Mouse (Mus musculus): ENCODE results near the gene Ttc23. TPM values are rescaled to one million over a fixed set of nuclear protein-coding genes. Genes with fewer than 3 reads are reported as not detected.

Gene Ttc23
- polyA plus RNA-seq, 1 experiment from 2014 or later, result 36.5 TPM

DNA sequence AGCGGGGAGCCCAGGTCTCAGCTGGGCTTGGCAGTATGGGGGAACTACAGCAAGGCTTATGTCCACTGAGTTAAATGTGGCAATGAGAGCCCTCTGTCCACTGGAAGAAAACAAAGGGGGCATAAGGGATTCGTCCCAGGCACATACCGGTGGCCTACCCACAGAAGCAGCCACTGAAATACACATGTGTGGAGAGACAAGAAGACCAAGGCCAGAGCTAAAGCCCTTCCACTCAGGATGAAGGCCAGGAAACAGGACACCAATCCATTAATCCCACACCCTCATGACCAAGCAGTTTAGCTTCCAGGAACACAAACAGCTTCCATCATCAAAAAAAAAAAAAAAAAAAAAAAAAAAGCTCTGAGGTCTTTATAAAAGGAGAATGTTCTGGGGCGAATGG is 93.2 kb downstream of the Ttc23 start:
- 93% methylated on average over 4 of the region's 4 CpGs for WGBS
- Histone ChIP-seq H3K36me3 (0 out of 2 replicates have a peak, but pooled peaks cover 3% of the 10 kb centered on the region), H3K27ac (replicated peaks) (no peak overlapping the region)

DNA sequence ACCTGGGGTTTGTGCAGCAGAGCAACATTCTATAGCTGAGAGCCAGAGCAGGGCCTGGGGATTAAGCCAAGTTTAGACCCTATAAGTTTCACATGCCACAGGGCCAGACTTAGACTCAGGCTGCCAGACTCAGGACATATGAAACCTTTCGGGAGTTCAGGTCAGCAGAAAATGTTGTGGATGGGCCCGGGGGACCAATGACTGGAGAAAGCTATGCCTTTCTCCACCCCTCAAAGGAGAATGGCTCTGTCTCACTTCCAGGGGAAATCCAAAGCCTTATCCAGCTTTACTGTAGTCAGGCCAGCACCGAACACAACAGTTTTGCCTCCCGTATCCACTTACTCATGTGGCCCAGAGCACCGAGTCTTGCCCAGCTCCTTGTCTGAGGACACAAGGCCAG is 93.6 kb downstream of the Ttc23 start:
- Histone ChIP-seq H3K36me3 (0 out of 2 replicates have a peak, but pooled peaks cover 3% of the 10 kb centered on the region), H3K4me3 (no peak overlapping the region), H3K4me1 (no peaks in the 10 kb centered on the region), H3K9me3 (replicated peaks) (0 out of 2 replicates have a peak, but pooled peaks cover 4% of the 10 kb centered on the region), H3K27me3 (ENCODE audit: low read depth, poor library complexity, severe bottlenecking) (no peaks in the 10 kb centered on the region), H3K27ac (replicated peaks) (no peak overlapping the region)
- 85% methylated on average over 5 of the region's 5 CpGs for WGBS
- DNase-seq (ENCODE audit: low spot score), result no peak

More for the DNA sequence above, 93.2 kb downstream of the Ttc23 start:
- no peaks in the 10 kb centered on the region for H3K27me3 ChIP-seq (ENCODE audit: low read depth, poor library complexity, severe bottlenecking)
- no peak overlapping the region for H3K4me3 ChIP-seq
- H3K4me1 ChIP-seq, result no peaks in the 10 kb centered on the region
- no peak for DNase-seq (ENCODE audit: low spot score)
- H3K9me3 ChIP-seq (replicated peaks), result 0 out of 2 replicates have a peak, but pooled peaks cover 4% of the 10 kb centered on the region

- Histone ChIP-seq H3K9me3 (replicated peaks) (0 out of 2 replicates have a peak, but pooled peaks cover 4% of the 10 kb centered on the region), H3K27ac (replicated peaks) (no peak overlapping the region), H3K27me3 (ENCODE audit: low read depth, poor library complexity, severe bottlenecking) (no peaks in the 10 kb centered on the region), H3K36me3 (0 out of 2 replicates have a peak, but pooled peaks cover 3% of the 10 kb centered on the region), H3K4me1 (no peaks in the 10 kb centered on the region), H3K4me3 (no peak overlapping the region)
- WGBS, result 88% methylated on average over 7 of the region's 7 CpGs
- DNase-seq (ENCODE audit: low spot score), result no peak
These were observed 94.5 kb downstream of the Ttc23 start for GRCm38 (mm10) chr7:67741706-67742105.

DNA sequence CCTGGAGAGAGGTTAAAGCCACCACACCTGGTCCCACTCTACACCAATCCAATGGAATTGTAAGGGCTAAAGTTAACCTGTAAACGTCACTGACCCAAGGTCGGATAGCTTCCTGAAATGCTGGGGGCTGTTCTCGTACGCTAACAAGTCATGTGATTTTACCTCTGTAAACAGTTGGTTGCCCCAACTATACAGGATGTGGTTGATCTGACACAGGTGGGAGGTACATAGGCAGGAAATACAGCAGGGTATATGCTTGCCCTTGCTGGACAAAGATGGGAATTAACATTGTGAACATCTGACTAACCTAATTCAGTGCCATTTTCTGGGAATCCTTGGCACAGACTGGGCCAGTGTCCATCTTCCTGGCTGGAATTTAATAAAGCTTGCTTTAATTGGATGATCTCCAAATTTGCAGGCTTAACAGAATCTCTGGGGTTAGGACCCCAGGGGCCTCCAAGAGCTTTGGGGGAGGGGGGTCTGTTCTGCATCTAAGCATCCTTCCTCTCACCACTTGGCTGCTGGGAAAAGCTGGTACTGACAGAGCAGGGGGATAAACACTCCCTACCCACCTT is 100.6 kb downstream of the Ttc23 start:
- 96% methylated on average over 4 of the region's 4 CpGs for WGBS
- DNase-seq (ENCODE audit: low spot score), result no peak
- Histone ChIP-seq H3K36me3 (0 out of 2 replicates have a peak, but pooled peaks cover 3% of the 10 kb centered on the region), H3K4me1 (peaks cover 5% of the 10 kb centered on the region; the same call in 1 of the 2 replicates), H3K9me3 (replicated peaks) (0 out of 2 replicates have a peak, but pooled peaks cover 4% of the 10 kb centered on the region), H3K4me3 (no peak overlapping the region), H3K27ac (replicated peaks) (no peak overlapping the region), H3K27me3 (ENCODE audit: low read depth, poor library complexity, severe bottlenecking) (no peaks in the 10 kb centered on the region)

DNA sequence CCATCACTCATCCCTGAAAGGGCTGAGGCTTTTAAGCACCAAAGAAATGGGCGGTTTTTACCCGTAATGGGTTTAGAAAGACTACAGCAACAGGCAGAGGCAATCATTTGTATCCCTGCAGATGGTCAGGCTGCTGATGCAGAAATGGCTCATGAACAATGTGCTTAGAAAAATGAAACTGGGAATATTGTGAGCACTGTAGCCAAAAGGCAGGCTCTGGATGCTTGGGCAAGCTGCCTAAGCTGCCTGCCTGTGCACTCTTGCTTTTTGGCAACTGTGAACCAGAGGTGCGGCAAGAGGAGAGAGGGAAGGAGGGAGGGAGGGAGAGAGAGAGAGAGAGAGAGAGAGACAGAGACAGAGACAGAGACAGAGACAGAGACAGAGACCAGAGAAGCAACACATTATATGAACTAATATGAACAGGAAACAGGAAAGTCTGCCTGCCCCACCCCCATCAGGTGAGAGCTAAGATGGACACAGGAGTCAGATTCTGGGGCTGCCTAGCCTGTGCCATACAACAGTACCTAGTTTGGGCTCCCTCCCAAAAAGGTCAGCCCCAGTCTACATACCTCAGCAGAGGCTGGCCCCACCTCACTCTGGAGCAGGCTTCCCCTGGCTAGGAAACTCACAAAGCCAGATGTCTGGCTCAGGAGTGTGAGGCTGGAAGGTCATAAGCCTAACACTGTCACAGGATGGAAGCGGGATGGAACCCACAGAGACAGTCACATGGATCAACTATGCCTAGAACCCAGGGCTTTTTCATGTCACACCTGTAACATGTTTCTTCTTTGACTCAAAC is 102.4 kb downstream of the Ttc23 start:
- 0 out of 2 replicates have a peak, but pooled peaks cover 3% of the 10 kb centered on the region for H3K27me3 ChIP-seq (ENCODE audit: low read depth, poor library complexity, severe bottlenecking)
- H3K4me1 ChIP-seq, result peaks cover 5% of the 10 kb centered on the region; the same call in 1 of the 2 replicates
- no peak overlapping the region for H3K27ac ChIP-seq (replicated peaks)
- H3K9me3 ChIP-seq (replicated peaks), result no peaks in the 10 kb centered on the region
- H3K4me3 ChIP-seq, result no peak overlapping the region
- 89% methylated on average over 4 of the region's 4 CpGs for WGBS
- DNase-seq (ENCODE audit: low spot score), result no peak
- no peaks in the 10 kb centered on the region for H3K36me3 ChIP-seq

GRCm38 (mm10) chr7:67754606-67755005 is 107.4 kb downstream of the Ttc23 start:
- Histone ChIP-seq H3K4me3 (no peak overlapping the region), H3K9me3 (replicated peaks) (no peaks in the 10 kb centered on the region), H3K27me3 (ENCODE audit: low read depth, poor library complexity, severe bottlenecking) (peaks cover 46% of the 10 kb centered on the region), H3K4me1 (peaks cover 23% of the 10 kb centered on the region), H3K27ac (replicated peaks) (no peak overlapping the region), H3K36me3 (no peaks in the 10 kb centered on the region)
- DNase-seq (ENCODE audit: low spot score), result no peak
- WGBS, result 80% methylated on average over 11 of the region's 11 CpGs

DNA sequence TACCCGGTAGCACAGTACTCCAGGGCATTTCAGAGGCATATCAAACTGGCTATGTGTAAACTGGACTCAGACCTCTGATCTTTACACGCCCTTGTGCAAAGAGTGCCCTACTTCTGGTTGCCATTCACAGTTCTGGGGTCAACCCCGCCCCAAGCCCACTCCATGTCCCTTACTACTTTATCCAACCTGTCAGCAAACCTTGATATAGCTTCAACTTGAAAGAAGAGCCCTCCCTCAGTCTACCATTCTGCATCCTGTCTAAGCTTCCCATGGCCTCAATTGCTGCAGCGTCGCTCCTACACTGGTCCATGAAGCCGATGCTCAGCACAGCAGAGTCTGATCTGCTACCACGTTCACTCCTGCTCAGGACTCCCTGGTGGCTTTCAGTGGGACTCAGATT is 108.2 kb downstream of the Ttc23 start:
- no peak overlapping the region for H3K4me3 ChIP-seq
- peaks cover 48% of the 10 kb centered on the region for H3K27me3 ChIP-seq (ENCODE audit: low read depth, poor library complexity, severe bottlenecking)
- no peaks in the 10 kb centered on the region for H3K36me3 ChIP-seq
- peaks cover 27% of the 10 kb centered on the region for H3K4me1 ChIP-seq
- H3K9me3 ChIP-seq (replicated peaks), result no peaks in the 10 kb centered on the region
- no peak for DNase-seq (ENCODE audit: low spot score)
- WGBS, result 82% methylated on average over 7 of the region's 7 CpGs
- no peak overlapping the region for H3K27ac ChIP-seq (replicated peaks)

- WGBS, result 77% methylated on average over 5 of the region's 5 CpGs
- no peaks in the 10 kb centered on the region for H3K36me3 ChIP-seq
- no peak overlapping the region for H3K27ac ChIP-seq (replicated peaks)
- H3K9me3 ChIP-seq (replicated peaks), result no peaks in the 10 kb centered on the region
- no peak for DNase-seq (ENCODE audit: low spot score)
- peaks cover 27% of the 10 kb centered on the region for H3K4me1 ChIP-seq
- H3K27me3 ChIP-seq (ENCODE audit: low read depth, poor library complexity, severe bottlenecking), result peaks cover 54% of the 10 kb centered on the region
- no peak overlapping the region for H3K4me3 ChIP-seq
These were observed 109.4 kb downstream of the Ttc23 start for GRCm38 (mm10) chr7:67756636-67757035.

- Histone ChIP-seq H3K27ac (replicated peaks) (peak overlapping the region; percentile 75), H3K9me3 (replicated peaks) (no peaks in the 10 kb centered on the region), H3K4me1 (peaks cover 27% of the 10 kb centered on the region), H3K27me3 (ENCODE audit: low read depth, poor library complexity, severe bottlenecking) (peaks cover 54% of the 10 kb centered on the region), H3K36me3 (no peaks in the 10 kb centered on the region), H3K4me3 (peak overlapping the region; percentile 71)
- 1% methylated on average over 19 of the region's 19 CpGs for WGBS
- DNase-seq (ENCODE audit: low spot score), result no peak
These were observed 111.3 kb downstream of the Ttc23 start for GRCm38 (mm10) chr7:67758506-67758857.

DNA sequence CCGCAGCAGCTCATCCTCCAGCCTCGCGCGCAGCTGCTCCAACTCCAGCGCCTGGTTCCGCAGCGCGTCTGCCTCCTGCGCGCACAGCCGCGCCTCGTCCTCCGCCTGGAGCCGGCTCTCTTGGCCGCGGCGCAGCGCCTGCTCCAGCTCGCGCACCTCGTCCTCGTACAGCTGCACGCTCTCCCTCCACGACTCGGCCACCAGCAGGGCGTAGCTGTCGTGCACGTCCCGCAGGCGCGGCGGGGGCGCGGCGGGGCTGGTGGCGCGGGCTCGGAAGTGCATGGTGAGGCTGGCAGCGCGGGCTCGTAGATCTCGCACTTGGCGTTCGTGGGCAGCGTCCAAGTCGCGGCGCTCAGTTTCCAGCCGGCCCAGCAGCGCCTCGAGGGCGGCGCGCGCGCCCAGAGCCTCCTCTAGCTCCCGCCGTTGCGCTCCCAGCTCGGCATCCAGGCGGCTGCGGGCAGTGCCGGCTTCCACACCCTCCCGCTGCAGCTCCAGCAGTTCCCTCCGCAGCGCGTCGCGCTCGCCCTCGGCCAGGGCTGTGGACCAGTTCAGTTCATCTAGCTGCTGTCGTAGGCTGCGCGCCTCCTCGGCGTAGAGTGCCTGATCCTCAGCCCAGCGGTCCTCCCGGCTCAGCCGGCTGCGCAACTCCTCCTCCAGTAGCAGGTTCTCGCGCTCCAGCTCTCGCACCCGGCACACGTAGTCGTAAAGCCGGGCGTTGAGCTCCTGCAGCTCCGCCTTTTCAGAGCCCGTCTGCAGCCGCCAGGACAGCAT is 111.8 kb downstream of the Ttc23 start:
- H3K27me3 ChIP-seq (ENCODE audit: low read depth, poor library complexity, severe bottlenecking), result peaks cover 54% of the 10 kb centered on the region
- under 1% methylated on average over 91 of the region's 92 CpGs for WGBS
- peak overlapping the region; percentile 75 for H3K27ac ChIP-seq (replicated peaks)
- peaks cover 27% of the 10 kb centered on the region for H3K4me1 ChIP-seq
- no peaks in the 10 kb centered on the region for H3K9me3 ChIP-seq (replicated peaks)
- peak overlapping the region; percentile 71 for H3K4me3 ChIP-seq
- H3K36me3 ChIP-seq, result no peaks in the 10 kb centered on the region
- no peak for DNase-seq (ENCODE audit: low spot score)

DNA sequence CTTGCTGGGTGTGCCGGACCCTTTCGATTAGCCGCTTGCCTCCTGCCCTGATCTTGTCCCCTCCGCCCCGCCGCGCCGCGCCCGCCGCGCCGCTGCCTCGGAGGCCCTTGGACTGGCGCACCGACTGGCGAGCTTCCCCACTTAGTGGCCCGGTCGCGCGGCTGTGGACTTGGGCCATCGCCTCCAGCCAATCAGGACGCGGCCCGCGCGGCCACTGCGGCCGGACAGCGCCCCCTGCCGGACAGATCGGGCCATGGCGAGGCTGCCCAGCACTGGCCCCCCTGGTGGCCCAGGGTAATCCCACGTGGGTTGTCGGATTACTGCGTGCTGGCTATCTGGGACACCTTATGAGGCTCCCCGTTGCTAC is 112.4 kb downstream of the Ttc23 start, which contains the start of gene Synm:
TSS of gene Synm (minus strand) at position 114 of the 367 bp plus-strand sequence.
- peaks cover 51% of the 10 kb centered on the region for H3K27me3 ChIP-seq (ENCODE audit: low read depth, poor library complexity, severe bottlenecking)
- H3K4me1 ChIP-seq, result peaks cover 27% of the 10 kb centered on the region
- H3K9me3 ChIP-seq (replicated peaks), result no peaks in the 10 kb centered on the region
- peak within 1 kb of the TSS; percentile 75 for H3K27ac ChIP-seq (replicated peaks)
- no peaks in the 10 kb centered on the region for H3K36me3 ChIP-seq
- WGBS, result under 1% methylated on average over 37 of the region's 37 CpGs
- peak within 1 kb of the TSS; percentile 71 for H3K4me3 ChIP-seq
- DNase-seq (ENCODE audit: low spot score), result peak; percentile 95

GRCm38 (mm10) chr7:67763625-67764024 is 116.4 kb downstream of the Ttc23 start:
- WGBS, result 82% methylated on average over 3 of the region's 3 CpGs

More at GRCm38 (mm10) chr7:67763625-67764024, 116.4 kb downstream of the Ttc23 start:
- H3K27me3 ChIP-seq (ENCODE audit: low read depth, poor library complexity, severe bottlenecking), result peaks cover 18% of the 10 kb centered on the region
- no peak overlapping the region for H3K27ac ChIP-seq (replicated peaks)
- H3K36me3 ChIP-seq, result no peaks in the 10 kb centered on the region
- DNase-seq (ENCODE audit: low spot score), result no peak
- H3K9me3 ChIP-seq (replicated peaks), result no peaks in the 10 kb centered on the region
- no peak overlapping the region for H3K4me3 ChIP-seq
- H3K4me1 ChIP-seq, result peaks cover 13% of the 10 kb centered on the region
